Mouse (Mus musculus) C2C12 (cell line): Measurements from ENCODE around the gene Spon1.

ENCODE experiments used
- CEBPB ChIP-seq: IDR thresholded peaks from one replicate; pipeline ENCODE4 v1.6.1; 2011; ENCODE audit warnings: low read depth, mild to moderate bottlenecking, control low read depth, moderate library complexity
- CTCF ChIP-seq: IDR thresholded peaks from one replicate; pipeline ENCODE4 v1.5.1; 2011; ENCODE audit not compliant: control insufficient read depth, insufficient read depth, insufficient read length
- USF1 ChIP-seq: IDR thresholded peaks from one replicate; pipeline ENCODE4 v1.6.1; 2011; ENCODE audit warnings: low read depth, mild to moderate bottlenecking, control low read depth, moderate library complexity

DNA sequence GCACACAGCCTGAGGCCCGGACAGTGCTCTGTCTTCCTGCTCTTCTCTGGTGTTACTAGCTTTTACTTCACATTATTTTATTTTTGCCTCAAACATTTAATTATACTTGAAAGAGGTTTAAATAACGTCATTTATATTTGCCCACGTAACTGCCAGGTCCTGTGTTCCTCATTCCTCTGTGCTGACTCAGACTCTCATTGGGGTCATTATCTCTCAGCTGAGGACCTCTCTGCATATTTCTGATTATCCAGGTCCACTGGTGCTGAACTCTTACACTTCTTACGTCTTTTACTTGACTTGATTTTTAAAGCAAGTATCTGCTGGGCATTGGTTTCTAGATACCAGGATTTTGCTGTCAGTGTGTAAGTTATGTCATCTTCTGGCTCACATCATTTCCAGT, 287.9 kb downstream of the Spon1 start:
- TF ChIP-seq CEBPB = no peak
- TF ChIP-seq CTCF = no peak
- no peak for TF ChIP-seq USF1
